Mouse (Mus musculus) heart, embryonic 12.5 days (tissue): ENCODE data around the gene Gpc6. TPM values are rescaled to one million over a fixed set of nuclear protein-coding genes. Genes with fewer than 3 reads are reported as not detected.
A peak's percentile ranks its signal among the peaks of the same experiment; 100 is the strongest.

Source experiments
- ATAC-seq: fragments of 200-750 bp; cut with Nextera tagmentation; 2 replicates; pipeline ENCODE4 v1.8.0; 2017; ENCODE audit warnings: moderate TSS enrichment, moderate library complexity; ENCODE audit not compliant: insufficient number of reproducible peaks, low FRiP score
- H3K27ac ChIP-seq: fragments of 300-500 bp; sonication (generic); 2 replicates; pipeline ENCODE4 v1.5.1; 2016; ENCODE audit warnings: mild to moderate bottlenecking, moderate library complexity; ENCODE audit not compliant: poor library complexity, severe bottlenecking
- H3K27me3 ChIP-seq: fragments of 300-500 bp; sonication (generic); replicated peaks from 2 replicates; pipeline ENCODE4 v1.6.1; 2016; ENCODE audit warnings: mild to moderate bottlenecking, moderate library complexity
- H3K36me3 ChIP-seq: fragments of 300-500 bp; sonication (generic); 2 replicates; pipeline ENCODE4 v1.6.1; 2016; ENCODE audit warnings: mild to moderate bottlenecking, moderate library complexity
- H3K4me1 ChIP-seq: fragments of 300-500 bp; sonication (generic); replicated peaks from 2 replicates; pipeline ENCODE4 v1.6.1; 2016; ENCODE audit warnings: mild to moderate bottlenecking
- H3K4me2 ChIP-seq: fragments of 300-500 bp; sonication (generic); 2 replicates; pipeline ENCODE4 v1.6.1; 2016; ENCODE audit warnings: mild to moderate bottlenecking, moderate library complexity
- H3K4me3 ChIP-seq: fragments of 300-500 bp; sonication (generic); 2 replicates; pipeline ENCODE4 v1.5.1; 2016; ENCODE audit warnings: mild to moderate bottlenecking
- H3K9ac ChIP-seq: fragments of 300-500 bp; sonication (generic); 2 replicates; pipeline ENCODE4 v1.6.1; 2016; ENCODE audit warnings: mild to moderate bottlenecking, moderate library complexity
- H3K9me3 ChIP-seq: fragments of 300-500 bp; sonication (generic); replicated peaks from 2 replicates; pipeline ENCODE4 v1.6.1; 2016; ENCODE audit warnings: mild to moderate bottlenecking, moderate library complexity
- WGBS: fragments of 180-500 bp; shearing (Covaris S2); methylation state at CpG from one replicate; pipeline ENCODE4 v1.1.7; 2016; 5-methylcytosine and 5-hydroxymethylcytosine counted together
- polyA plus RNA-seq: library from polyadenylated mRNA; unstranded; fragments of >200 nt; fragmentation: Nextera tagmentation; extraction: Ambion mirVana; gene quantifications from 2 replicates; pipeline ENCODE4 v1.2.1, GENCODE M21; 2016

Gene Gpc6
- polyA plus RNA-seq, 1 experiment from 2014 or later = 15.9 TPM

DNA sequence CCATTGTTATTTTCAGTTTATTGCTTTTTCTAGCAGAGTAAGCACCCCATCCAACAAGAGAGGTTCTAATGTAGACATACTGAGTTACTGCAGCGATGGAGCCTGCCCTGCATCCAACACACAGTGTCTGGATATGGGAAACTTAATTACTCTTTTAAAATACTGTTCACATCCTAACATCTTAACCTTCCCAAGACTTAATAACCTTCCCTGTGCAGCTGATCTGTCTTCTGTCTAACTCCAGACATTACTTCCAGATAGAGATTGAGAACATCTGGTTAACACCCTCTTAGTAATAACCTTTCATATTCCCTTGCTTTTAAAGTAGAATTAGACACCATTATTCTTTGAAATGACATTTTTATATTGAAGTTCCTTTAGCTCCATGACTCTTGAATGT lies 407.1 kb downstream of the Gpc6 start:
- no peak overlapping the region for H3K4me2 ChIP-seq
- H3K36me3 ChIP-seq = no peaks in the 10 kb centered on the region
- ATAC-seq = no peak
- H3K9ac ChIP-seq = no peak overlapping the region
- 76% methylated on average over 1 of the region's 1 CpGs for WGBS
- H3K27me3 ChIP-seq = no peaks in the 10 kb centered on the region
- no peak overlapping the region for H3K27ac ChIP-seq
- no peaks in the 10 kb centered on the region for H3K9me3 ChIP-seq
- H3K4me3 ChIP-seq = no peak overlapping the region
- H3K4me1 ChIP-seq = no peaks in the 10 kb centered on the region

GRCm38 (mm10) chr14:117337271-117337670 lies 412.2 kb downstream of the Gpc6 start:
- H3K36me3 ChIP-seq = no peaks in the 10 kb centered on the region
- 70% methylated on average over 1 of the region's 1 CpGs for WGBS

GRCm38 (mm10) chr14:117340549-117340948 lies 415.4 kb downstream of the Gpc6 start:
- Histone ChIP-seq H3K4me1 (no peaks in the 10 kb centered on the region), H3K4me3 (no peak overlapping the region), H3K4me2 (no peak overlapping the region), H3K27ac (no peak overlapping the region), H3K36me3 (no peaks in the 10 kb centered on the region), H3K9ac (no peak overlapping the region), H3K9me3 (no peaks in the 10 kb centered on the region), H3K27me3 (no peaks in the 10 kb centered on the region)
- ATAC-seq = no peak
- WGBS = 85% methylated on average over 4 of the region's 4 CpGs

More at GRCm38 (mm10) chr14:117337271-117337670, 412.2 kb downstream of the Gpc6 start:
- Histone ChIP-seq H3K9ac (no peak overlapping the region), H3K9me3 (no peaks in the 10 kb centered on the region), H3K4me3 (no peak overlapping the region), H3K27me3 (no peaks in the 10 kb centered on the region), H3K27ac (no peak overlapping the region), H3K4me1 (no peaks in the 10 kb centered on the region), H3K4me2 (no peak overlapping the region)
- no peak for ATAC-seq

- no peak for ATAC-seq
- Histone ChIP-seq H3K36me3 (no peaks in the 10 kb centered on the region), H3K4me2 (no peak overlapping the region), H3K4me3 (no peak overlapping the region), H3K4me1 (no peaks in the 10 kb centered on the region), H3K9me3 (no peaks in the 10 kb centered on the region), H3K27me3 (no peaks in the 10 kb centered on the region), H3K9ac (no peak overlapping the region), H3K27ac (no peak overlapping the region)
- 83% methylated on average over 6 of the region's 6 CpGs for WGBS
Observed at GRCm38 (mm10) chr14:117344505-117344904, 419.4 kb downstream of the Gpc6 start.

DNA sequence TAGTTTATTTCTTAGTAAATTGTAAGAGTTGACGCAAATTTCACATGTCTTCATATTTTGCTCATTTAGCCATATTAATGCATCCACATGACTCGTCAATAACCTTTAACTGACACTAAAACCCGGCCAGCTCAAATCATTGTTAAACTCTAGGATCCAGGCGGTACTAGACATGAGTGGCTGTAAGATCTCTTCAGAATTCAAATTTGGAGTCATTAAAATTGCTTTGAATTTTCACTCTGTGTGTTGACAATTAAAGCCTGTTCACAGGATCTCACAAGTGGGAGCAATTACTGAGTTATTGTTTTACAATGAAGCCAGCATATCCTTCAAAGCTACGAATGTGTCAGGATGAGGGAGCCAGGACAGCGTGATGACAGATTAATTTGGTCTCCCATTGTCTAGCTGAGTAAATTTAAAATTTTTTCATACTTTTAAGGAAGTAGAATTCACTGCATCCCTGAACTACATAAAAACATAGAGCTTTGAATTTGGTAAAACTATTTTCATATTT lies 421.3 kb downstream of the Gpc6 start:
- no peak overlapping the region for H3K27ac ChIP-seq
- no peaks in the 10 kb centered on the region for H3K27me3 ChIP-seq
- WGBS = 89% methylated on average over 6 of the region's 6 CpGs
- no peak overlapping the region for H3K4me2 ChIP-seq
- H3K9me3 ChIP-seq = no peaks in the 10 kb centered on the region
- no peak for ATAC-seq
- H3K4me1 ChIP-seq = no peaks in the 10 kb centered on the region
- H3K9ac ChIP-seq = no peak overlapping the region
- H3K36me3 ChIP-seq = no peaks in the 10 kb centered on the region
- H3K4me3 ChIP-seq = no peak overlapping the region

DNA sequence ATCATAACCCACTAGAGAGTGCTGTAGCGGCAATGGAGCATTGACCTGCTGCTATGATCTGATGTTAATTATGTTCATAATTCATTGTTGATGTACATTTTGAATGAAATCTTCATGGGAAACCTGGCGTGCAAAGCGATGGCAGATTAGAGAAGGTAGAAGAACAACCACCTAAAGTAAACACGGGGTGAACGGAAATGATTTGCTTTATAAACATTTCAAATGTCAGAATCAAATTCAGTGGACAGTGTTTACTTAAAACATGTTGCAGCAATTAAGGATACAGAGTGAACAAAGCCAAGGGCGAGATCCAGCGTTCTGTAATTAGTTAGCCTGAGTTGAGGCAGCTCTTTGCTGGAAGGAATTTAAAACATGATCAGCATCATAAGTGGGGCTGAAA lies 426.2 kb downstream of the Gpc6 start:
- H3K4me3 ChIP-seq = no peak overlapping the region
- H3K4me1 ChIP-seq = no peaks in the 10 kb centered on the region
- H3K27ac ChIP-seq = no peak overlapping the region
- WGBS = 79% methylated on average over 7 of the region's 7 CpGs
- H3K9ac ChIP-seq = no peak overlapping the region
- no peak overlapping the region for H3K4me2 ChIP-seq
- no peaks in the 10 kb centered on the region for H3K9me3 ChIP-seq
- H3K27me3 ChIP-seq = no peaks in the 10 kb centered on the region
- ATAC-seq = no peak
- H3K36me3 ChIP-seq = no peaks in the 10 kb centered on the region

- no peaks in the 10 kb centered on the region for H3K27me3 ChIP-seq
- 57% methylated on average over 9 of the region's 9 CpGs for WGBS
- H3K4me2 ChIP-seq = no peak overlapping the region
- H3K36me3 ChIP-seq = no peaks in the 10 kb centered on the region
- no peak overlapping the region for H3K27ac ChIP-seq
- H3K9ac ChIP-seq = no peak overlapping the region
- H3K4me3 ChIP-seq = no peak overlapping the region
- H3K4me1 ChIP-seq = peaks cover 4% of the 10 kb centered on the region; the same call in 1 of the 2 replicates
- no peak for ATAC-seq
- H3K9me3 ChIP-seq = no peaks in the 10 kb centered on the region
Observed at GRCm38 (mm10) chr14:117361155-117361964, 436.2 kb downstream of the Gpc6 start.

DNA sequence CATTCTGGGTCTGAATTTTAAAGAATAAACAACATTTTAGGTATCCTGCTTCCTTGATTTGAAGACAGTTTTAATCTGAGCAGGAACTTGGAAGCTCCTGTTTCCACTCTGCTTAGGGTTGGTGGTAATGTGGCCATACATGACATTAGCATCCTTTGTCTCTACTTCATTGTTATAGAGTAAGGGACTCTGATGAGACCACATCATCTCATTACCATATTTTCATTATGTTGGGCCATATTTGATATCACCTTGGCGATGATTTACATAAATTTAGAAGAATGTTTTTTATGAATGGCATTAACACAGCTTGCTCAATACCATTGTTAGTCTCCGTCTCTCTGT lies 436.8 kb downstream of the Gpc6 start:
- no peak for ATAC-seq
- Histone ChIP-seq H3K4me1 (peaks cover 4% of the 10 kb centered on the region; the same call in 1 of the 2 replicates), H3K4me2 (no peak overlapping the region), H3K4me3 (no peak overlapping the region), H3K27ac (no peak overlapping the region), H3K9ac (no peak overlapping the region), H3K9me3 (no peaks in the 10 kb centered on the region), H3K36me3 (no peaks in the 10 kb centered on the region), H3K27me3 (no peaks in the 10 kb centered on the region)
- WGBS = 87% methylated on average over 2 of the region's 2 CpGs

GRCm38 (mm10) chr14:117369331-117369866 lies 444.3 kb downstream of the Gpc6 start:
- no peak overlapping the region for H3K9ac ChIP-seq
- H3K4me3 ChIP-seq = no peak overlapping the region
- no peaks in the 10 kb centered on the region for H3K9me3 ChIP-seq
- no peak overlapping the region for H3K4me2 ChIP-seq
- WGBS = 88% methylated on average over 18 of the region's 18 CpGs
- H3K27ac ChIP-seq = no peak overlapping the region
- no peak for ATAC-seq
- no peaks in the 10 kb centered on the region for H3K36me3 ChIP-seq
- H3K27me3 ChIP-seq = no peaks in the 10 kb centered on the region
- no peaks in the 10 kb centered on the region for H3K4me1 ChIP-seq

DNA sequence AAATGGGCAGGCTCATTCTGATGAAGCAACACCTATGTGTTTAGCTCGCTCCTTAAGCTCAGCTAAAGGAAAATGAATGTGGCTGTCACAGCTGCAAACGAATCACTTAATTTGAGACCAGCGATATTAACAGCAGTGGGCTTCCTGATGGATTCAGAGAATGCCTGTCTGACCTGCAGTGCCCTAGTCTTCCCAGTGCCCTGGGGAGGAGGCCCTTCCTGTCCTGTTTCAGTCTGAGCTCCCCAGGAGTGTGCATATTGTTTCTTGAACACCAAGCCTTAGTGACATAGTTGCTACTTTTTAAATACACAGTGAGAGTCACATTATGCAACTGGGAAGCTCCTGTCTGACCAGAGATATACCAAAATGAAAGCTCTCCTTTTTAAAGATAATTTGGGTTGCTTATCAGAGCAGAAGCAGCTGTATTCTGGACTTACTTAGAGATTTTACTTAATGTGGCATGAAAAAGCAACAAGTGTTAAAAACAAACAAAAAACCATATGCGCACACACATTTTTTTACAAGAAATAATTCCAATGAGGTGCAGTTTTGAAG lies 451.8 kb downstream of the Gpc6 start:
- Histone ChIP-seq H3K4me1 (peaks cover 3% of the 10 kb centered on the region; the same call in 1 of the 2 replicates), H3K36me3 (no peaks in the 10 kb centered on the region), H3K27ac (no peak overlapping the region), H3K4me2 (no peak overlapping the region), H3K9ac (no peak overlapping the region), H3K9me3 (no peaks in the 10 kb centered on the region), H3K4me3 (no peak overlapping the region), H3K27me3 (no peaks in the 10 kb centered on the region)
- no peak for ATAC-seq
- 58% methylated on average over 4 of the region's 4 CpGs for WGBS

DNA sequence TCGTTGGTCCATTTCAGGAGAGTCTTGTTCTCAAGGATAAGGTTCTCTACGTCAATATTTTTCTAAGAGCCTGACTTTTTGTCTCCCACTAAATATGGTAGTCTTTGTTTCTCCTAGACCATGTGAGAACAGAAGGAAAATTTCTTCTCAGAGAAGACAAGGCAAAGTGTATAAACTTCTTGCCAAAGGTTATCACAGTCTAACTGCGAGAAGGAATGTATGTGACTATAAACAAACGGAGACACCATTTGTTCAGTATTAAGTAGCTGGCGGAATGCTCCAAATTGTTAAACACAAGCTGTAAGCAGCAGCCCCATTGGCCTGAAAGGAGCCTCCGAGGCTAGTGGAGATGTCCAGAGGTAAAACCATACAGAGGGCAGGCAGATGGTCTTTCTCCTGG lies 454.9 kb downstream of the Gpc6 start:
- no peaks in the 10 kb centered on the region for H3K27me3 ChIP-seq
- WGBS = 48% methylated on average over 6 of the region's 6 CpGs
- peaks cover 7% of the 10 kb centered on the region for H3K4me1 ChIP-seq
- no peak overlapping the region for H3K4me2 ChIP-seq
- no peak overlapping the region for H3K9ac ChIP-seq
- no peaks in the 10 kb centered on the region for H3K36me3 ChIP-seq
- peak; percentile 57; the same call in 1 of the 2 replicates for ATAC-seq
- H3K27ac ChIP-seq = no peak overlapping the region
- no peak overlapping the region for H3K4me3 ChIP-seq
- H3K9me3 ChIP-seq = no peaks in the 10 kb centered on the region
